Mouse (Mus musculus): ENCODE data around the gene Arhgef17. TPM values are rescaled to one million over a fixed set of nuclear protein-coding genes. Genes with fewer than 3 reads are reported as not detected.

Arhgef17 gene
- polyA plus RNA-seq, 1 experiment: 8.0 TPM

DNA sequence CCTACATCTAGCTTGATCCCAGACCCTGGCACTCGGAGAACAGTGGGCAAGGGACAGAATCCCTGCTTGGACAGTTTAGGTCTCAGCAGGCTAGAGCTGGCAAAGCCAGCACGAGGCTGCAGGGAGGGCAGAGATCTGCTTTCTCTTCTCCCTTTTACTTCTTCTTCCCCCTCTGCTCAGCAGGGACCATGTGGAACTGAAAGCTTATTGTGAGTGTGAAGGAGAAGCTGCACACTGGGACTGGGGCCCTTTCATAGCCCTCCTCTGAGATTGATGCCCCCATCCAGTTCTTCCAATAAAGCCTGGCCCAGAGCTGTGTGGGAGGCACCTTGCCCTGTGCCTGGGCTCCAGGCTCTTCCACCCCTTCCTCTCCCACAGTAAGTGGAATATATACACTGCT, 12.4 kb upstream of the Arhgef17 start:
- Histone ChIP-seq H3K27ac (ENCODE audit: insufficient read depth, low read depth, low read length) (peak overlapping the region; percentile 18; the same call in 1 of the 2 replicates), H3K4me3 (ENCODE audit: low read depth, low read length) (no peak overlapping the region), H3K27me3 (ENCODE audit: control insufficient read depth, insufficient read depth, low read length) (no peaks in the 10 kb centered on the region), H3K4me1 (ENCODE audit: control insufficient read depth, insufficient read depth, insufficient read length, low read length) (no peaks in the 10 kb centered on the region), H3K36me3 (ENCODE audit: control insufficient read depth, insufficient read depth, low read length) (0 out of 2 replicates have a peak, but pooled peaks cover under 1% of the 10 kb centered on the region)
- WGBS: 62% methylated on average over 2 of the region's 2 CpGs
- TF ChIP-seq POLR2A (IDR thresholded peaks at IDR 0.05; ENCODE audit: low read depth, low read length) (no peak), CTCF (IDR thresholded peaks at IDR 0.05; ENCODE audit: extremely low read depth, insufficient read length, insufficient replicate concordance, low read depth, low read length) (no peak)

DNA sequence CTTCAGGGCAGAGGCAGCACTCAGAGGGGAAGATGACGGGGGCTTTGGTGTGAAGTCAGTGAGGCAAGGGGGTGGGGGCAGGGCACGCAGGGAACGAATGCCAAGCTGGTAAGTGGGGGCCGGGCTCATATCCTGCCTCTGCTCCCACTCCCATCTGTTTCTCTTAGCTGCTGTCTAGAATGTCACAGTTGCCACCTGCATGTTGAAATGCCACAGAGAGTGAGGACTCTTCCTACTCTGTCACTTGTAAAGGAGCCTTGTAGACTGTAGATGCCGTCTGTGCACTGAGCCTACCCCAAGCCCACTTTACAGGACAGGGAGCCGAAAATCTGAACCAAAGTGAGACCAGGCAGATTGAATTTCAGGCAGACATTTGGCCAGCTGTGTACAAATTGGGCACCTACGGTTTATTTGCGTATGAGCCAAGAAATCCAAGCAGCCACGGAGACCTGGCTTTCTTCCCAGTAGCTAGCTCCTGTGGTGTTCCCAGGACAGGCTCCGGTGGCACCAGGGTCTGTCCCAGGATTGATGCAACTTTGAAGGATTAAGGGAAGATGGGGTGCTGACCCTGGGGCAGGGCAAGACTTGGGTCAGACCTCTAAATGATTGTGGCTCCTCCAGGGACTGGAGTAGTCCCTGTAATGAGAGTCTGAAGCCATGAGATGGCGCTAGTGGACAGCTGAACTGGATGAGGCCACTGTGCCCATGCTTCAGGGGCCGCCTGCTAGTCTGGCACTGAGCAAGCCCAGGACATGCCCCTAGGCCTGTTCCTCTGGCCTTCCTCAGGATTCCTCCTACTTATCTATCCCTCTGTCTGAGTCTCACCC, 11.1 kb upstream of the Arhgef17 start:
- H3K36me3 ChIP-seq (ENCODE audit: control insufficient read depth, insufficient read depth, low read length): peaks cover 5% of the 10 kb centered on the region; the same call in 1 of the 2 replicates
- 58% methylated on average over 12 of the region's 12 CpGs for WGBS
- H3K27ac ChIP-seq (ENCODE audit: insufficient read depth, low read depth, low read length): no peak overlapping the region
- TF ChIP-seq POLR2A (IDR thresholded peaks at IDR 0.05; ENCODE audit: low read depth, low read length) (no peak), CTCF (IDR thresholded peaks at IDR 0.05; ENCODE audit: extremely low read depth, insufficient read length, insufficient replicate concordance, low read depth, low read length) (peak; percentile 56; the same call in 1 of the 2 replicates)
- H3K4me1 ChIP-seq (ENCODE audit: control insufficient read depth, insufficient read depth, insufficient read length, low read length): no peaks in the 10 kb centered on the region
- no peak overlapping the region for H3K4me3 ChIP-seq (ENCODE audit: low read depth, low read length)
- H3K27me3 ChIP-seq (ENCODE audit: control insufficient read depth, insufficient read depth, low read length): no peaks in the 10 kb centered on the region

DNA sequence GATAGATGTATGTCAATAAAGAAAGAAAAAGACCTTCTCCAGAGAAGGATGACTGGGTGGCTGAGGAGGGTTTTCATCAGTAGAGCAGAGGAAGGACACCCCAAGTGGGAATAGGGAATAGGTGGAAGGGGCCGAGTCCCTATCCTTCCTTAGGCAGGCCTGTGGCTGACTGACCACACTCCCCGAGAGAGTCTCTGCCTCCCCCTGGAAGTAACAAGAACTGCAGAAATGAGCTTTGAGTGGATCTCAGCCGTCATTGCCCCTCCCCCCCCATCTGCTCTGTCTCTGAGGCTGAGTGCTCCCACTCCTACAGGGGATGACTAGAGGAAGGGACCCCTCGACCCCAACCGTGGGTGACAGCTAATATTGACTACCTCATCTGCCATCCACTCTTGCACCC, 9.3 kb upstream of the Arhgef17 start:
- H3K36me3 ChIP-seq (ENCODE audit: control insufficient read depth, insufficient read depth, low read length): peaks cover 7% of the 10 kb centered on the region
- H3K27me3 ChIP-seq (ENCODE audit: control insufficient read depth, insufficient read depth, low read length): no peaks in the 10 kb centered on the region
- no peak overlapping the region for H3K27ac ChIP-seq (ENCODE audit: insufficient read depth, low read depth, low read length)
- 50% methylated on average over 5 of the region's 5 CpGs for WGBS
- H3K4me3 ChIP-seq (ENCODE audit: low read depth, low read length): no peak overlapping the region
- no peak for TF ChIP-seq POLR2A (IDR thresholded peaks at IDR 0.05; ENCODE audit: low read depth, low read length)
- TF ChIP-seq CTCF (IDR thresholded peaks at IDR 0.05; ENCODE audit: extremely low read depth, insufficient read length, insufficient replicate concordance, low read depth, low read length): no peak
- H3K4me1 ChIP-seq (ENCODE audit: control insufficient read depth, insufficient read depth, insufficient read length, low read length): no peaks in the 10 kb centered on the region

DNA sequence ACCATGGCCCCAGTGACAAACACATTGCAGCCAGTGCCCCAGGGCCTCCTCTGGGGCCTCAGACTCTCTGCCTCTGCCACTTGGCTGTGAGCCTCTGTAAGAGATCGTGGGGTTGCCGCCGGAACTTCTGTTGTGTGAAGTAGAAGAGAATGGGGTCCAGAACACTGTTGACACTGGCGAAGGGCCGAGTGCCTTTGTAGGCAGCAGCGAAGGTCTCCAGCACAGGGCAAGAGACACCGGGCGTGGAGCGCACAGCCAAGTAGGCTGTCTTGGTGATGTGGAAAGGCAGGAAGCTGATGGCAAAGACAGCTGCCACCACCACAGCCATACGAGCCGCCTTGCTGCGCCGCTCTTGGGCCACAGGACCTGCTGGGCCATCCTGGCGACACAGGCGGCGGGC, 6.2 kb upstream of the Arhgef17 start:
- H3K36me3 ChIP-seq (ENCODE audit: control insufficient read depth, insufficient read depth, low read length): peaks cover 7% of the 10 kb centered on the region
- H3K27me3 ChIP-seq (ENCODE audit: control insufficient read depth, insufficient read depth, low read length): no peaks in the 10 kb centered on the region
- no peaks in the 10 kb centered on the region for H3K4me1 ChIP-seq (ENCODE audit: control insufficient read depth, insufficient read depth, insufficient read length, low read length)
- H3K27ac ChIP-seq (ENCODE audit: insufficient read depth, low read depth, low read length): no peak overlapping the region
- H3K4me3 ChIP-seq (ENCODE audit: low read depth, low read length): no peak overlapping the region
- 90% methylated on average over 16 of the region's 16 CpGs for WGBS
- TF ChIP-seq CTCF (IDR thresholded peaks at IDR 0.05; ENCODE audit: extremely low read depth, insufficient read length, insufficient replicate concordance, low read depth, low read length) (no peak), POLR2A (IDR thresholded peaks at IDR 0.05; ENCODE audit: low read depth, low read length) (no peak)

DNA sequence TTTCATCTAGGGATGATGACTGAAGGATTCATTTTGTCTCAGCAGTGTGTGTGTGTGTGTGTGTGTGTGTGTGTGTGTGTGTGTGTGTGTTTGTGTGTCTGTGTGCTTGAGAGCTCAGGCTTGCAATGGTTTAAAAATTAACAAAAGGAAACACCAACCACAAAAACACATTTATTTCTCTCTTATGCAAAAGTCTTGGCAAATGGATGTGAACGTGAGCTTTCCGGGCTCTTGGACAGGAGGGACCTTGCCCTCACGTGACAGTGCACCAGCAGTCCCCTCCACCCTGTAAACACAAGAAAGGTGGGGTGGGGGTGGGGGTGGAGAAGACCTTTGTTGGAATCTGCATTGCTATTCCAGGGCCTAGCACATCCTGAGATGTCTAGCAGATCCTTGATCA, 5.6 kb upstream of the Arhgef17 start:
- no peaks in the 10 kb centered on the region; the same call in 1 of the 2 replicates for H3K27me3 ChIP-seq (ENCODE audit: control insufficient read depth, insufficient read depth, low read length)
- TF ChIP-seq CTCF (IDR thresholded peaks at IDR 0.05; ENCODE audit: extremely low read depth, insufficient read length, insufficient replicate concordance, low read depth, low read length) (no peak), POLR2A (IDR thresholded peaks at IDR 0.05; ENCODE audit: low read depth, low read length) (no peak)
- WGBS: 71% methylated on average over 3 of the region's 3 CpGs
- no peak overlapping the region for H3K27ac ChIP-seq (ENCODE audit: insufficient read depth, low read depth, low read length)
- peaks cover 7% of the 10 kb centered on the region for H3K36me3 ChIP-seq (ENCODE audit: control insufficient read depth, insufficient read depth, low read length)
- peaks cover 1% of the 10 kb centered on the region for H3K4me1 ChIP-seq (ENCODE audit: control insufficient read depth, insufficient read depth, insufficient read length, low read length)
- no peak overlapping the region for H3K4me3 ChIP-seq (ENCODE audit: low read depth, low read length)

DNA sequence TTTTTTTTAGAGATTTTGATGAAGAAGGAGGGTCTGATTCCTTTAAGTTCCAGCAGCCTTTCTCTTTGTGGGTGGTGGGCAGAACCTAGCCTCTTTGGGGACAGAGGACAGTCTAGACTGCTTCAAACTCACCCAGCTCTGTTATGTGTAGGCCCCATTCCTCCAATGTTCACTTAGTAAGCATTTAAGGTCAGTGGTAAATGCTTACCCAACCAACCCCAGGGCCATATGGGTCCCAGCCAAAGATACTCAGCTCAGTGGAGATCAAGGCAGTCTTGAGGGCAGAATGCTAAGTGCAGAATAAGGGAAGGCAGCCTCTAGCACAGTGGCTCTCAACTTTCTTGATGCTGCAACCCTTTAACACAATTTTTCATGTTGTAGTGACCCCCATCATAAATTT, 1.6 kb upstream of the Arhgef17 start:
- H3K27me3 ChIP-seq (ENCODE audit: control insufficient read depth, insufficient read depth, low read length): peaks cover 19% of the 10 kb centered on the region
- no peak overlapping the region for H3K27ac ChIP-seq (ENCODE audit: insufficient read depth, low read depth, low read length)
- peaks cover 3% of the 10 kb centered on the region for H3K4me1 ChIP-seq (ENCODE audit: control insufficient read depth, insufficient read depth, insufficient read length, low read length)
- H3K4me3 ChIP-seq (ENCODE audit: low read depth, low read length): no peak overlapping the region
- H3K36me3 ChIP-seq (ENCODE audit: control insufficient read depth, insufficient read depth, low read length): peaks cover 6% of the 10 kb centered on the region
- TF ChIP-seq POLR2A (IDR thresholded peaks at IDR 0.05; ENCODE audit: low read depth, low read length) (no peak), CTCF (IDR thresholded peaks at IDR 0.05; ENCODE audit: extremely low read depth, insufficient read length, insufficient replicate concordance, low read depth, low read length) (no peak)

DNA sequence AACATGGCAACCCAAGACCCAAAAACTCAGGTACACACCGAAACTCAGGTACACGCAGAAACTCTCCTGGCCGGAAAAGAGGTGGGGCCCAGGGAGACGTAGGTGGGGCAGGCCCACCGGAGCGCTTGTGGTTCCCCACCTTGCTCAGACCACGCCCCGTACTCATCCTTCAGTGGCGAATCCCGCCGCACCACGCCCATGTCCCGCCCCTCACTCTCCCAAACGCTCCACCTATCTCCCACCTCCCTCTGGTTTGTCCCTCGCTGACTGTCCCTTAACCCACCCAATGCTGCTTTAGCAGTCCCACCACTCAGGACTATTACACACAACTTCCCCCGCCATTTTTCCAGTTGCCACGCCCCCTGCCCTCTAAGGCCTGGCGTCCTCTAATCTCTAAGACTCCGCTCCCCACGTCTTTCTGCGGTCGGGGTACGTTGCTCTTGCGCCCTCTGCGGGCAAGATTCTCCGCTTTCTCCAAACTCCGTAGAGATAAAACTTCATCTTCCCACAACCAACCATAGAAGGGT, 637 bp upstream of the Arhgef17 start:
- Histone ChIP-seq H3K36me3 (ENCODE audit: control insufficient read depth, insufficient read depth, low read length) (peaks cover 2% of the 10 kb centered on the region; the same call in 1 of the 2 replicates), H3K27me3 (ENCODE audit: control insufficient read depth, insufficient read depth, low read length) (peaks cover 19% of the 10 kb centered on the region), H3K27ac (ENCODE audit: insufficient read depth, low read depth, low read length) (no peak overlapping the region), H3K4me3 (ENCODE audit: low read depth, low read length) (peak overlapping the region; percentile 65), H3K4me1 (ENCODE audit: control insufficient read depth, insufficient read depth, insufficient read length, low read length) (peaks cover 3% of the 10 kb centered on the region)
- WGBS: under 1% methylated on average over 27 of the region's 27 CpGs
- TF ChIP-seq POLR2A (IDR thresholded peaks at IDR 0.05; ENCODE audit: low read depth, low read length): no peak
- peak; percentile 68; the same call in 1 of the 2 replicates for TF ChIP-seq CTCF (IDR thresholded peaks at IDR 0.05; ENCODE audit: extremely low read depth, insufficient read length, insufficient replicate concordance, low read depth, low read length)

All from small intestine, adult 2 months (tissue).